Mouse (Mus musculus) myocyte (in vitro differentiated cells): ENCODE measurements around the gene Dusp22. TPM values are rescaled to one million over a fixed set of nuclear protein-coding genes. Genes with fewer than 3 reads are reported as not detected.

Experiments
- H3K27me3 ChIP-seq: one replicate; pipeline ENCODE4 v1.6.1; 2011; ENCODE audit not compliant: control insufficient read depth, insufficient read depth, insufficient read length
- H3K36me3 ChIP-seq: one replicate; pipeline ENCODE4 v1.6.1; 2011; ENCODE audit not compliant: control insufficient read depth, insufficient read depth
- H3K4me2 ChIP-seq: one replicate; pipeline ENCODE4 v1.6.1; 2011; ENCODE audit warnings: low read depth, control low read depth
- H3K4me3 ChIP-seq: one replicate; pipeline ENCODE4 v1.5.1; 2011; ENCODE audit warnings: mild to moderate bottlenecking, control low read depth, moderate library complexity
- H3K79me2 ChIP-seq: one replicate; pipeline ENCODE4 v1.6.1; 2011; ENCODE audit not compliant: control insufficient read depth, insufficient read depth
- H3ac ChIP-seq: one replicate; pipeline ENCODE4 v1.6.1; 2011; ENCODE audit not compliant: control insufficient read depth, insufficient read length
- CEBPB ChIP-seq: IDR thresholded peaks from 2 replicates; pipeline ENCODE4 v1.6.1; 2011; ENCODE audit warnings: mild to moderate bottlenecking, moderate library complexity; ENCODE audit not compliant: poor library complexity, insufficient read depth, severe bottlenecking
- MAX ChIP-seq: IDR thresholded peaks from one replicate; pipeline ENCODE4 v1.6.1; 2011; ENCODE audit warnings: low read depth, mild to moderate bottlenecking, control low read depth
- MYOD1 ChIP-seq, 3 experiments: IDR thresholded peaks; one replicate each; pipeline ENCODE4 v1.6.1; 2011; ENCODE audit warnings: control low read depth in 2 of 3, low read depth in 2 of 3, mild to moderate bottlenecking in 2 of 3, moderate library complexity in 1 of 3; ENCODE audit not compliant: insufficient read length in 2 of 3, control insufficient read depth in 1 of 3
- MYOG ChIP-seq, 3 experiments: IDR thresholded peaks; one replicate each; pipeline ENCODE4 v1.6.1; 2011; ENCODE audit warnings: control low read depth in 2 of 3, low read depth in 2 of 3, mild to moderate bottlenecking in 2 of 3; ENCODE audit not compliant: insufficient read length in 2 of 3, control insufficient read depth in 1 of 3, insufficient read depth in 1 of 3
- POLR2A ChIP-seq: IDR thresholded peaks from one replicate; pipeline ENCODE4 v1.6.1; 2011; ENCODE audit warnings: low read depth, mild to moderate bottlenecking, control low read depth, moderate library complexity; ENCODE audit not compliant: insufficient read length
- POLR2AphosphoS2 ChIP-seq: IDR thresholded peaks from one replicate; pipeline ENCODE4 v1.6.1; 2011; ENCODE audit warnings: low read depth, control low read depth; ENCODE audit not compliant: insufficient read length
- REST ChIP-seq: IDR thresholded peaks from one replicate; pipeline ENCODE4 v1.6.1; 2011; ENCODE audit warnings: mild to moderate bottlenecking, control low read depth, moderate library complexity; ENCODE audit not compliant: insufficient read depth, insufficient read length
- SRF ChIP-seq: IDR thresholded peaks from one replicate; pipeline ENCODE4 v1.6.1; 2011; ENCODE audit warnings: low read depth; ENCODE audit not compliant: control insufficient read depth, insufficient read length
- TCF12 ChIP-seq: IDR thresholded peaks from one replicate; pipeline ENCODE4 v1.6.1; 2011; ENCODE audit warnings: mild to moderate bottlenecking, control low read depth; ENCODE audit not compliant: poor library complexity, insufficient read depth, severe bottlenecking
- TCF3 ChIP-seq: IDR thresholded peaks from one replicate; pipeline ENCODE4 v1.6.1; 2011; ENCODE audit warnings: low read depth, control low read depth; ENCODE audit not compliant: insufficient read length
- USF1 ChIP-seq: IDR thresholded peaks from one replicate; pipeline ENCODE4 v1.6.1; 2011; ENCODE audit warnings: low read depth, mild to moderate bottlenecking, control low read depth, moderate library complexity
- polyA plus RNA-seq: library from polyadenylated mRNA; unstranded; fragments of >200 nt; fragmentation: generic; extraction: Trizol; gene quantifications from one replicate; pipeline ENCODE4 v1.2.1, GENCODE M21; 2012; ENCODE audit warnings: missing spikeins

Dusp22 gene
- polyA plus RNA-seq, 1 experiment = 10.4 TPM

DNA sequence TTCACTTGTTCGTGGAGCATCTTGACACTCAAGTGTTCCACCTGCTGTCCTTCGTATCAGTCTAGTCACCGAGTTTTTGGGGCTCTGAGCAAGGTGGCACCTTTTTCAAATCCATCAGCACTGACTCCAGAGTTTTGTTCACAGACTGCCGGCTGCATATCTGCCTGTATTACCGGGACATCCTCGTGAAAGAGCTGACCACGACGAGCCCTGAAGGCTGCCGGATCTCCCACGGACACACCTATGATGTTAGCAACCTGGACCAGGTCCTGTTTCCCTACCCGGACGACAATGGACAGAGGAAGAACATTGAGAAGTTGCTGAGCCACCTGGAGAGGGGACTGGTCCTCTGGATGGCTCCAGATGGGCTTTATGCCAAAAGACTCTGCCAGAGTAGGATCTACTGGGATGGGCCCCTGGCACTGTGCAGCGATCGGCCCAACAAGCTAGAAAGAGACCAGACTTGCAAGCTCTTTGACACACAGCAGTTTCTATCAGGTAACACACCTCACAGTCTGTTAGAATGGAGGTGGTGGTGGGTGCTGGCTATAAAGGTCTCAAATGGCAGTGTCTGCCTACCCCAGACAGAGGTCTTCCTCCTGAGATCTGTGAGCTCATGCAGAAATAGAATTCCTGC lies 97.6 kb downstream of the Dusp22 start:
- Histone ChIP-seq H3K4me2 (no peak overlapping the region), H3K79me2 (no peaks in the 10 kb centered on the region), H3ac (no peak overlapping the region), H3K4me3 (no peak overlapping the region), H3K27me3 (peaks cover 9% of the 10 kb centered on the region), H3K36me3 (no peaks in the 10 kb centered on the region)
- TF ChIP-seq TCF3 = no peak
- TF ChIP-seq MYOG (IDR thresholded peaks at IDR 0.05; ENCODE audit: control insufficient read depth in 1 of 3, insufficient read depth in 1 of 3, insufficient read length in 2 of 3, low read depth in 2 of 3) = no peak
- no peak for TF ChIP-seq POLR2AphosphoS2
- TF ChIP-seq SRF = no peak
- no peak for TF ChIP-seq MAX
- TF ChIP-seq POLR2A = no peak
- TF ChIP-seq TCF12 = no peak

DNA sequence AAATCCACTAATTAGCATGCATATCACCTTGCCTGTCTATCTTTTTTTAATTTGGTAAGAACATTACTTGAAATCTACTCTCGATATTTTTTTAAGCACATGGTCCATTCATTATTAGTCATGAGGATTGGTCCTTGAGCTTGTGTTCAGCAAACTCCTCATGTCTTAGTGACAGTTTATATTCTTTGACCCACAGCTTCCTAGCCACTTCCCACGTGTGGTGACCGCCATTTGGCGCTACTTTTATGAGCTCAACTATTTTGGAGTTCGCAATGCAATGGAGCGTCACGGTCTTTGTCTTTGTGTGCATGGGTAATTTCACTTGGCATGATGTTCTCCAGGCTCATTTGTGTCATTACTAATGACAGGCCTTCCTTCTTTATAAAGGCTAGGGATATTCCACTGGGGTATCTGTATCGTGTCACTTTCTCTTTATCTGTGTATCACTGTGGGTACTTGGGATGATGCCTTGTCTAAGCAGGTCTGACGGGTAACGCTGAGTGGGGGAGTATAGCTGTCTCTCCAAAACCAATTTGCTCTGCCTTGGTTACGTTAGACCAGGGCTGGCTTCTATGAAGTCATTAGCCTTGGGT lies 99.1 kb downstream of the Dusp22 start:
- no peaks in the 10 kb centered on the region for H3K79me2 ChIP-seq
- peaks cover 9% of the 10 kb centered on the region for H3K27me3 ChIP-seq
- no peak overlapping the region for H3K4me3 ChIP-seq
- H3K36me3 ChIP-seq = no peaks in the 10 kb centered on the region
- H3ac ChIP-seq = no peak overlapping the region
- H3K4me2 ChIP-seq = no peak overlapping the region
- TF ChIP-seq SRF (no peak), MYOD1 (IDR thresholded peaks at IDR 0.05; ENCODE audit: control insufficient read depth in 1 of 3, insufficient read length in 2 of 3, low read depth in 2 of 3) (no peak), TCF12 (no peak), REST (no peak)

DNA sequence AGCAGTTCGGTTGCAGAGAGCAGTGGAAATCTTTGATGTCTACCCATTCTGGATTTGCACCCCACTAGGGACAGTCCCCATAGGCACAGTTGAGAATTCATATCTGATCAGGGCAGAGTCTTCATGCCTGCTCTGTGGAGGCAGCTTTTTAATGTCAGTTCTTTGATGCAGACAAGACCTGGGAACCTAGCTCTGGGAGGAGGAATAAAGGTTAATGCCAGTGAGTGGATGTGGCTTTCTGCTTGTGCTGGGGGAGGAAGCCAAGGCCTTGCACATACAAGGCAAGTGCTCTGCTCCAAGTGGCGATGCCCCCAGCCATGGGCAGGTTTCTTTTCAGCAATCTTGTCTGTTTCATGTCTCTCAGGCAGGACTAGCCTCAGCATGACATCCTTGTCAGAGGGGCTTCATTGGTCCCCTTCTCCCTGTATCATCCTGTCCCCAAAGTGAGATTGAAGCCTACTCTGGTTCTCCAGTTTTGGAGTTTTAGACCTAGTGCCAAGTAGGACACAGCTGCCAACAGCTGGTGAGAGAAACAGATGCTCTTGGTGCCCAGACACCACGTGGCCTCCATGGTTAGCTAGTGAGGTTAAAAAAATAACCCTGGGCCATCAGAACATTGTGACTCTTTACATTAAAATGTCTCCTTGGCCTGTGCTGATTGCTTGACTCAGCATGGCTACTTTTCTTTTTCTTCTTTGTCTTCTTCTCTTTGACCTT lies 100.7 kb downstream of the Dusp22 start:
- Histone ChIP-seq H3K79me2 (no peaks in the 10 kb centered on the region), H3K36me3 (no peaks in the 10 kb centered on the region), H3ac (no peak overlapping the region), H3K4me3 (no peak overlapping the region), H3K4me2 (no peak overlapping the region), H3K27me3 (peaks cover 9% of the 10 kb centered on the region)
- TF ChIP-seq CEBPB = no peak
- peak; percentile 86 for TF ChIP-seq USF1
- TF ChIP-seq MYOG (IDR thresholded peaks at IDR 0.05; ENCODE audit: control insufficient read depth in 1 of 3, insufficient read depth in 1 of 3, insufficient read length in 2 of 3, low read depth in 2 of 3) = no peak
- peak in 2 of 3 experiments; percentile 52 for TF ChIP-seq MYOD1 (IDR thresholded peaks at IDR 0.05; ENCODE audit: control insufficient read depth in 1 of 3, insufficient read length in 2 of 3, low read depth in 2 of 3)

Other genes starting within 250 kb of the Dusp22 start
- 229 TPM for gene Uqcrfs1, start 114.6 kb upstream of the Dusp22 start, polyA plus RNA-seq
- 0.01 TPM for gene Irf4, start 89.2 kb downstream of the Dusp22 start, polyA plus RNA-seq